Mouse (Mus musculus) MEL (cell line): ENCODE measurements around the gene Maco1.

Experiments
- BHLHE40 ChIP-seq: IDR thresholded peaks from 2 replicates; pipeline ENCODE4 v1.6.1; 2012; ENCODE audit warnings: low read depth, mild to moderate bottlenecking, inconsistent platforms, low read length, improper control_type of control experiment, borderline replicate concordance
- CHD1 ChIP-seq: IDR thresholded peaks from 2 replicates; pipeline ENCODE4 v1.6.1; 2012; ENCODE audit warnings: low read depth, mild to moderate bottlenecking, inconsistent platforms, low read length, improper control_type of control experiment
- CTCF ChIP-seq, 3 experiments: IDR thresholded peaks in 2 of 3; conservative IDR thresholded peaks in 1 of 3; 2 replicates each; pipeline ENCODE4 v1.5.1; 2011 to 2012; ENCODE audit warnings: low read length in 3 of 3, low read depth in 2 of 3, mild to moderate bottlenecking in 2 of 3, improper control_type of control experiment in 1 of 3, inconsistent platforms in 1 of 3, mixed read lengths in 1 of 3, moderate library complexity in 1 of 3; ENCODE audit not compliant: control insufficient read depth in 1 of 3, insufficient read depth in 1 of 3, poor library complexity in 1 of 3, severe bottlenecking in 1 of 3
- HCFC1 ChIP-seq: IDR thresholded peaks from 2 replicates; pipeline ENCODE4 v1.6.1; 2012; ENCODE audit warnings: low read depth, mild to moderate bottlenecking, inconsistent platforms, low read length, improper control_type of control experiment, moderate library complexity
- NELFE ChIP-seq: IDR thresholded peaks from 2 replicates; pipeline ENCODE4 v1.6.1; 2011; ENCODE audit warnings: low read depth, low read length, improper control_type of control experiment
- NRF1 ChIP-seq: IDR thresholded peaks from 2 replicates; pipeline ENCODE4 v1.6.1; 2014; ENCODE audit warnings: low read depth, mild to moderate bottlenecking, inconsistent platforms, low read length, improper control_type of control experiment, moderate library complexity; ENCODE audit not compliant: poor library complexity, insufficient read depth, severe bottlenecking
- POLR2A ChIP-seq, 2 experiments: IDR thresholded peaks; 2 replicates each; pipeline ENCODE4 v1.6.1; 2011 to 2012; ENCODE audit warnings: low read length in 2 of 2, mild to moderate bottlenecking in 2 of 2, control low read depth in 1 of 2, improper control_type of control experiment in 1 of 2, low read depth in 1 of 2, moderate library complexity in 1 of 2; ENCODE audit not compliant: control insufficient read depth in 1 of 2, insufficient read depth in 1 of 2, poor library complexity in 1 of 2
- TAL1 ChIP-seq: IDR thresholded peaks from 2 replicates; pipeline ENCODE4 v1.6.1; 2012; ENCODE audit warnings: mild to moderate bottlenecking, inconsistent platforms, low read length, moderate library complexity, mixed read lengths
- ZNF384 ChIP-seq: IDR thresholded peaks from 2 replicates; pipeline ENCODE4 v1.6.1; 2012; ENCODE audit warnings: low read depth, mild to moderate bottlenecking, inconsistent platforms, low read length, improper control_type of control experiment

- no peak for TF ChIP-seq POLR2A (IDR thresholded peaks at IDR 0.05; ENCODE audit: control insufficient read depth in 1 of 2, insufficient read depth in 1 of 2, low read depth in 1 of 2, low read length in 2 of 2, poor library complexity in 1 of 2)
- TF ChIP-seq BHLHE40 = no peak
- no peak for TF ChIP-seq HCFC1
- no peak for TF ChIP-seq ZNF384
- TF ChIP-seq NRF1 = no peak
- TF ChIP-seq TAL1 = no peak
- TF ChIP-seq CTCF (IDR thresholded peaks at IDR 0.05 in 2 of 3, conservative IDR thresholded peaks at IDR 0.05 in 1 of 3; ENCODE audit: control insufficient read depth in 1 of 3, insufficient read depth in 1 of 3, low read depth in 2 of 3, low read length in 3 of 3, poor library complexity in 1 of 3, severe bottlenecking in 1 of 3) = no peak
- no peak for TF ChIP-seq NELFE
- TF ChIP-seq CHD1 = no peak
Observed at GRCm38 (mm10) chr4:134800693-134801092, 52.5 kb downstream of the Maco1 start.
